In the genomic region with DNA sequence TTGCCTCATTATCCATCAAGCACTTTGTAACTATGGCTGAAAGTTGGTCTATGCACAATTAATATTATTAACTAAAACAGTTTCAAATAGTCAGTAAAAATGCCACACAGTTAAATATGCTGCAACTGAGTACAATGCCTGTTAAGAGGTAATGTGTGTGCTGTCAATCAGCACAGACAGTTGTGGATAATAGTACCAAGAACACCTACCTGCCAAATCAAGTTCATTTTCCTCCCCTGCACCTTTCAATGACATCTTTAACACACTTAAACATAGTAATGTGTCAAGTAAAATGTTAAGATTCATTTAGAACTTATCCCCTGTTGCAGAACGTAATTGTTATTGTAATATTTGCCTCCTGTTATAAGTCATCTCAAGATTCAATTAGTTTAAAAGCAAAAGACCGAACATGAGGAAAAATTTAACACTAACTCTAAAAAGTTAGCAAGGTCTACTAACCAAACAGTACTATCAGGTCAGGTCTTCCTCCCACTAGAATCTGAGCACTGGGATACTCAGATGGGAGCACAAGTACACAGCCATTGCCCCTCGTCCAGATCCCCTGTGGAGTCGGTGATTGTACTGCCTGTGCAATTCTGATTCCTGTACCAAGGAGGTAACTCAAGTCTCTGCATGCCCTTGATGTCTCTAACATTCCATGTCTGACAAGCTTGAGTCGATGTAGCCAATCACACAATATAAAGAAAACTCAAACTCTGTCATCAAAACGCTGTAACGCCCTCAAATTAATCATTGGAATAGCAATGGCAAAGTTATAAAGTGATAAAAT, we compare ENCODE assay signal across 22 mouse cellular contexts. TPM values are rescaled to one million over a fixed set of nuclear protein-coding genes. Genes with fewer than 3 reads are reported as not detected.
DNase-seq lines count a peak whose midpoint lies in the region; ATAC-seq lines count a peak whose summit lies in the region.
"Had no signal": no experiment of that assay in that cellular context is flagged by ENCODE, and none has a peak within 500 bp of the region (broad histone marks: within the 10 kb centered on the region; RNA-seq: fewer than 3 reads in every experiment).

No protein-coding gene starts in this region.

- no peak overlapping the region for H3K4me2 ChIP-seq in forebrain, embryonic 16.5 days (ENCODE audit: low read length)
- H3K4me2 ChIP-seq in limb, embryonic 15.5 days = no peak overlapping the region
- H3K4me2 ChIP-seq: embryonic facial prominence, embryonic 12.5 days; heart, embryonic 13.5 days; hindbrain, embryonic 12.5 days had no signal

- H3K4me1 ChIP-seq in forebrain, embryonic 16.5 days (replicated peaks; ENCODE audit: control insufficient read depth, insufficient read depth, low read length) = no peaks in the 10 kb centered on the region
- H3K4me1 ChIP-seq in forebrain, embryonic 10.5 days = no peaks in the 10 kb centered on the region
- H3K4me1 ChIP-seq in limb, embryonic 15.5 days = no peaks in the 10 kb centered on the region
- H3K4me1 ChIP-seq: embryonic facial prominence, embryonic 12.5 days; hindbrain, embryonic 12.5 days had no signal

- no peaks in the 10 kb centered on the region for H3K9me3 ChIP-seq in forebrain, embryonic 16.5 days (ENCODE audit: control insufficient read depth, low read length)
- no peaks in the 10 kb centered on the region for H3K9me3 ChIP-seq in forebrain, embryonic 10.5 days
- H3K9me3 ChIP-seq in limb, embryonic 15.5 days = no peaks in the 10 kb centered on the region
- H3K9me3 ChIP-seq: embryonic facial prominence, embryonic 12.5 days; heart, embryonic 13.5 days; hindbrain, embryonic 12.5 days had no signal

- no peaks in the 10 kb centered on the region for H3K36me3 ChIP-seq in forebrain, embryonic 16.5 days (ENCODE audit: control insufficient read depth, insufficient read depth)
- peaks cover 24% of the 10 kb centered on the region for H3K36me3 ChIP-seq in forebrain, embryonic 10.5 days (replicated peaks)
- peaks cover 44% of the 10 kb centered on the region for H3K36me3 ChIP-seq in limb, embryonic 15.5 days
- H3K36me3 ChIP-seq: hindbrain, embryonic 12.5 days had no signal

- peak; percentile 36; the same call in 1 of the 2 replicates for ATAC-seq in forebrain, embryonic 16.5 days
- ATAC-seq in limb, embryonic 15.5 days (ENCODE audit: insufficient number of reproducible peaks, low FRiP score, low TSS enrichment, low read depth) = peak; percentile 32; the same call in 1 of the 2 replicates
- ATAC-seq: activated CD4-positive, CD25-positive, alpha-beta regulatory T cell, adult 4 months; hindbrain, embryonic 16.5 days; inflammation-experienced regulatory T-cells, adult 6 months; intestine, postnatal 0 days had no signal

- 84% methylated on average over 7 of the region's 7 CpGs for WGBS in forebrain, embryonic 16.5 days
- 88% methylated on average over 7 of the region's 7 CpGs for WGBS in forebrain, embryonic 10.5 days
- WGBS in limb, embryonic 15.5 days = 75% methylated on average over 7 of the region's 7 CpGs

- H3K27me3 ChIP-seq in forebrain, embryonic 16.5 days (replicated peaks; ENCODE audit: control insufficient read depth, insufficient read depth, low read length) = 0 out of 2 replicates have a peak, but pooled peaks cover 2% of the 10 kb centered on the region
- H3K27me3 ChIP-seq in forebrain, embryonic 10.5 days (ENCODE audit: poor library complexity, severe bottlenecking) = no peaks in the 10 kb centered on the region
- H3K27me3 ChIP-seq in limb, embryonic 15.5 days = no peaks in the 10 kb centered on the region
- H3K27me3 ChIP-seq: CH12.LX; embryonic facial prominence, embryonic 12.5 days; heart, embryonic 13.5 days; hindbrain, embryonic 12.5 days had no signal

- H3K27ac ChIP-seq in forebrain, embryonic 16.5 days (ENCODE audit: low read length) = no peak overlapping the region
- no peak overlapping the region for H3K27ac ChIP-seq in forebrain, embryonic 10.5 days
- no peak overlapping the region for H3K27ac ChIP-seq in limb, embryonic 15.5 days
- H3K27ac ChIP-seq: embryonic facial prominence, embryonic 12.5 days; heart, embryonic 13.5 days; hindbrain, embryonic 12.5 days had no signal

- DNase-seq in forebrain, embryonic 10.5 days (ENCODE audit: extremely low spot score, low spot score) = no peak
- DNase-seq in 3T3-L1 (ENCODE audit: low read depth, low spot score) = peak; percentile 66
- peak; percentile 34 for DNase-seq in R1 (ENCODE audit: low read depth, low spot score)
- DNase-seq in cerebellum, postnatal 14 days = no peak
- no peak for DNase-seq in kidney, adult 9 months
- DNase-seq: adrenal gland, postnatal 14 days; cerebellum, adult 18-20 months; cerebellum, adult 9-11 months; gastrocnemius, postnatal 36 days; heart, adult 11 months; heart, postnatal 36 days had no signal

- no peak overlapping the region for H3K9ac ChIP-seq in forebrain, embryonic 16.5 days (replicated peaks; ENCODE audit: low read depth, low read length)
- H3K9ac ChIP-seq in limb, embryonic 15.5 days = no peak overlapping the region
- H3K9ac ChIP-seq: embryonic facial prominence, embryonic 12.5 days; heart, embryonic 13.5 days; hindbrain, embryonic 12.5 days had no signal

- no peak overlapping the region for H3K4me3 ChIP-seq in forebrain, embryonic 16.5 days (replicated peaks; ENCODE audit: low read length)
- H3K4me3 ChIP-seq in forebrain, embryonic 10.5 days = no peak overlapping the region
- no peak overlapping the region for H3K4me3 ChIP-seq in limb, embryonic 15.5 days
- H3K4me3 ChIP-seq: embryonic facial prominence, embryonic 12.5 days; erythroblast, embryonic 14.5 days; heart, embryonic 13.5 days; hindbrain, embryonic 12.5 days had no signal

RNA-seq across cellular contexts. Expression of a gene that starts 37.5 kb away (rescaled TPM):
- polyA plus RNA-seq in forebrain, embryonic 16.5 days (2015; fragmentation: Nextera tagmentation; extraction: Ambion mirVana) = 42.8 and 119 TPM in 2 replicates
- 93.9 and 97.1 TPM in 2 replicates for polyA plus RNA-seq in forebrain, embryonic 10.5 days (2016; fragmentation: Nextera tagmentation; extraction: Ambion mirVana)
- 2,665 and 3,005 TPM in 2 replicates for polyA plus RNA-seq in limb, embryonic 15.5 days (2015; fragmentation: Nextera tagmentation; extraction: Ambion mirVana)
- polyA plus RNA-seq: activated CD4-positive, CD25-positive, alpha-beta regulatory T cell, adult 4 months had no signal

RNA-seq across cellular contexts. Expression of a gene that starts 58.5 kb away (rescaled TPM):
- polyA plus RNA-seq in forebrain, embryonic 16.5 days (2015; fragmentation: Nextera tagmentation; extraction: Ambion mirVana) = 36.8 and 41.7 TPM in 2 replicates
- polyA plus RNA-seq in forebrain, embryonic 10.5 days (2016; fragmentation: Nextera tagmentation; extraction: Ambion mirVana) = 34.5 and 34.7 TPM in 2 replicates
- 26.3 and 27.8 TPM in 2 replicates for polyA plus RNA-seq in limb, embryonic 15.5 days (2015; fragmentation: Nextera tagmentation; extraction: Ambion mirVana)

Comparison
In these comparisons a context has a peak if more than half of its experiments do, and no peak if none do; other contexts are left out.
1. DNase-seq: peak in 3T3-L1 (single experiment) and R1 (single experiment); none in forebrain, embryonic 10.5 days (single experiment), cerebellum, postnatal 14 days (0 of 2) and kidney, adult 9 months (single experiment).
2. RNA of a gene that starts 37.5 kb away (polyA plus RNA-seq): 2,665 to 3,005 TPM in limb, embryonic 15.5 days; 93.9 to 97.1 TPM in forebrain, embryonic 10.5 days and 42.8 to 119 TPM in forebrain, embryonic 16.5 days; every median in the first group is over 10 times any median in the second.